Mouse (Mus musculus): ENCODE measurements around the gene Noxa1. TPM values are rescaled to one million over a fixed set of nuclear protein-coding genes. Genes with fewer than 3 reads are reported as not detected.
A peak's percentile ranks its signal among the peaks of the same experiment; 100 is the strongest.

The Noxa1 gene
- total RNA-seq (2021): not detected
- polyA plus RNA-seq (2012; rRNA removed): not detected in 2 replicates
- long read RNA-seq: 0 reads

DNA sequence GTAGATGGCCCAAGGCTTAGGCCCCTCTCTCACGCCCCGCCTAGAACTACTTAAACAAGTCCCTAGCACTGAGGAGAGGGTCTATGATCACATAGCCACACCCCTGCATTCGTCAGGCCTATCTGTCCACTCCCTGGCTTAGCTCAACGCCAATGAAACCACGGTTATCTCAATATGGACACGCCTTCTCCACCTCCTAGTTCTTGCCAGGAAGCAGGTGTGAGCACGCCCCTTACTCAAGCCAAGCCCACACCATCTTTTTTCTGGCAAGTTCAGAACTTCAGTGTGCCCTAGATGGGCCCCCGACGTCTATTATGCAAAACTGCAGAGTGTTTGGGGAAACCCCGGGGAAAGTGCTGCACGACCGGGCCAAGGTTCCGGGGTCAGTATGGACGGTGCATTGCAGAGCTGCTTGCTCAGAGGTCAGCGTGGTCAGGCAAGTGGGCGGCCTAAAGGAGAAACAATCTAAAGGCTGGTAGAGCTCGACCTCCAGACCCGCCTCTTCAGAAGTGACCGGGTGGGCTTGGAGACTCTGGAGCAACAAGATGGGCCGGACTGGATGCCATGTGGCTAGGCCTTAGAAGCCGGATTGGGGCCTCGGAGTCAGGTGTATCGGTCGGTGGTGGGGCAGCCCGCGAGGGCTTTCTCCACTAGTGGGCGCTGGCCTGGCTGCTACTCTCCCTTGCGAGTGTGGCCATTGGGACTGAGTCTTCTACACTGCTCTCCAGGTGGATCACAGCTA lies at the start of gene Noxa1:
Gene Noxa1, minus strand, starts transcription at position 41 of the 742 bp plus-strand sequence.
- DNase-seq: no peak

DNA sequence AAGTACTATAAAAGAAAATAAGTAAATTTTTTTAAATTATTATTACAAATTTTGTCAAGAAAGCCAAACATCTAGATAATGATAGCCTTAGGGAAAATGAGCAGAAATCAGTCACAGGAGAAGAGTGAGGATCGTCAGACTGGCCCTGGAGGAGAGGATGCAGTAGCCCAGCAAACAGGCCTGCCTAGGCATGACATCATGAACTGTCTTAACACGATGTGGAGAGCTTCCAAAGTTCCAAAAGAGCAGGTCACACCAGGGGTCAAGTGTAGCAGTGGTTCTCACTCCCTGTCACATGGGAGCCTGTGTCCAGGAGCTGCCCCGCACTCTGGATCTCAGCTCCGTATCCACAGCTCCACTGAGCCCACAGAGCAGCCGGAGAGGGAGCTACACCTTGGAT lies 47.0 kb upstream of the Noxa1 start:
- no peak for DNase-seq

DNA sequence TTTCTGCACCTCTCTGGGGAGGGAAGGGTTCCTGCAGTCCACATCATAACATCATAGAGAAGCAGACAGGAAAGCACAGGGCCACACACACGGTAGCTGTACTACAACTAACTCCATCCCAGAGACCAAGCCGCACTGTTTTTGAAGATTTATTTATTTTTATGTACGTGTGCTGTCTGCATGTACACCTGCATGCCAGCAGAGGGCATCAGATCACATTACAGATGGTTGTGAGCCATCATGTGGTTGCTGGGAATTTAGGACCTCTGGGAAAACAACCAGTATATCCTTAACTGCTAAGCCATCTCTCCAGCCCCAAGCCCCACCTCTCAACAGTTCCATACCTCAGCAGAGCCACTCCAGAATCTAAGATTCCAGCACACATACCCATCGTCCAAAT lies 46.2 kb upstream of the Noxa1 start:
- DNase-seq: no peak

DNA sequence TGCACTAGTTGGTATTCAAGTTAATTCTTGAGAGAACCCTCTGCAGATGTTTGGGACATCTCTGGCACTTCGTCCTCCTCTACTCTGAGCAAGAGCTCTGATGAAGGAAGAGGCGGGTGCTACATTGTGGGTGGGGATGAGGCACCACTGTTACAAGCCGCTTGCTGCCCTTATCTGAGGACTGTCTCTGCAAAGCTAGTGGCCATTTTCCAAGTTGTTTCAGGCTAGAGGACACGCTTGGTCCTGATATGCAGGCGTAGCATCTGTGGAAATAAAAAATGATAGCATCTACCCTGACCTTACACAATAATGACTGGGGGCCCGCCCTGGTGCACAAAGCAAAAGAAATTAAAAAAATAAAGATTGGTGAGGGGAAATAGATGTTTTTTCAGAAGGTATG lies 42.9 kb upstream of the Noxa1 start:
- DNase-seq: no peak

DNA sequence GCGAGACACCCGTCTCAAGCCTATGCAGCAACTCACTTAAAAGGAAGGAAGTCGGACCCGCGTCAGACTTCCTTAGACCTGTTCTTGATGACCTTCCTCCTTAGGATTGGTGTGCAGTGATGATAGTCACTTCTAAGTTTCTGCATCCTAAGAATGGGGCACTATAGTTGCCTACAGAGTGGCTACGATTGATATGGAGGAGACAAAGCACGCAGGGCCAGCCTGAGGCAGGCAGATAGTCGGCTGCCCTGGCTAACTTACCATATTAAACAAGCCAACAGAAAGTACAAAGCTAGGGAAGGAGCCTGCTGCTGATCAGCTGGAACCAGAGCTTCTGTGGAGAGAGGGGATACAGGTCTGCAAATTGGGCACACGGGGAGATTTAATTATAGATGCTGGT lies 36.7 kb upstream of the Noxa1 start:
- DNase-seq: no peak

DNA sequence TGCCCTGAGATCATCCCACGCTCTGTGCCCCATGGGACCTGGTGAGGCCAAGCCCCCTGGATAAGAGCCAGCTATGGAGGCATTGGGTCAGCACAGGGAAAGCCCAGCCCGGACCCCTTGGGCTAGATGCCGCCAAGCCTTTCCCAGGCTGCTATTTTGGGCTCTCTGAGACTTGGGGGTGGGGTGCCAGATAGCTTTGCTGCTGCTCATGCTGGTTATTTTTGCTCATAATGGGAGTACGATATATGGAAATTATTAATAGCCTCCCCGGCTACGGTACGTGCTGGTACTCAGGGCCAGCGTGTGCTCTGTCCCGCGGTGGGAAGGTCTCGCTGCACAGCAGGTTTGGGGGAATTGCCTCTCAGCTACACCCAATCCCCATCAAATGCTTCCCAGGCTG lies 33.1 kb upstream of the Noxa1 start:
- DNase-seq: no peak

DNA sequence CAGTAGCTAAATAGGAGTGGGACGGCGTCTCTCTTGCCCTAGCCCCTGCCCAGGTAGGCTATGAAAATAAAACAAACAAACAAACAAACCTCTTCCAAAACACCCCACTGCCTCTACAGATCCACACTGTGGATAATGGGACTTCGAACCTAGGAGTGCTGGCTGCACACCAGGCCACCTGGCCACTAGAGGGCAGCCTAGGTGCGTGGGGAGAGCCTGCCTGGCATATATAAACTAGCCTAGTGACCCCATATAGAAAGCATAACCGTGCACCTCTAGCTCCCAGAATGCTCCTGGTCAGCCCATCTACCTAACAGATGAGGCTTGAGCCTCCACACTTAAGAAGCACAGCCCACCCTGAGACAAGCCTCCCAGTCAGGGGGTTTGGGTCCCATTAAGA lies 32.3 kb upstream of the Noxa1 start:
- peak; percentile 65 for DNase-seq

DNA sequence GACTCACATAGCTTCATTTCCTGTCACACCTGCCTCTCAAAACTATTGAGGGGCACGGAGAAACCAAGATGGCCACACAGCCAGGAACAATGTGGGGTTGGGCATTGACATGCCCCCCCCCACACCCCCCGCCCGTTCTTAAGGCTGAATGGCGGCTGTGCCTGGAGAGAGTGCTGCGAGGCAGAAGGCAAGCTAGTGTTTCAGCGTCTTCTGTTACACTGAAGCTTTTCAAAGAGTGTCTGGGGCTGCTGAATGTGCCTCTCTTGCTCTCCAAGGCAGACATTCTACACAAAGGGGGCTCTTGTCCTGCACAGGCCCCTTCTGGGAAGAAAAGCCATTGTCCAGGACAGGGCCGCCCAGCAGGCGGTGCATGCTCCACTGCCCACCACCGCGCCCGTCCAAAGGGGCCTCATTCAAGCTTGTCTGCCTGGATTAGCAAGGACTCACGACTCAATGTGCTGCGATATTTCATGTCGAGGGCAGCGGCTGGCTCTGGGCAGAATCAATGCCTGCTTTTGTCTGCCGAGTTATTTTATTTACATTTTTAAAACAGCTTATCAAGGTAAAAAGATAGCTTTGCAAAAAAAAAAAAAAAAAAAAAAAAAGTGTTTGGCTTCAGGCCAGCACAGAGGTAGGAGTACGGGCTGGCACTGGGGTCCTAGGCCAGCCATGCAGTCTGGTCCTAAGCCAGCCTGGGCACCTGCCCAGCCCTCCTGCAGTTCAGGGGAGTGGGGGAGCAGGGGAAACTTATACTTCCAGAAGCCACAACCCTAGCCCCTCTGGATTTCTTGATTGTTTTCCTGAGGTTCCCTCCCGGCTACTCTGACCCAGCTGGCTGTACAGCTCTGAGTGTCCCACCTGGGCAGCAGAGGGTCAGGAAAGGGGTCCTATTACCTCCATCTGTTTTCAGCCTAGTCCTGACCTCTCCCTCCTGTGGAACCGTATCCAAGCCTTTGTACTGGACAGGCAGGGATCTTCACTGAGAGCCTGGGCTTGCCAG lies 31.4 kb upstream of the Noxa1 start:
- no peak for DNase-seq

DNA sequence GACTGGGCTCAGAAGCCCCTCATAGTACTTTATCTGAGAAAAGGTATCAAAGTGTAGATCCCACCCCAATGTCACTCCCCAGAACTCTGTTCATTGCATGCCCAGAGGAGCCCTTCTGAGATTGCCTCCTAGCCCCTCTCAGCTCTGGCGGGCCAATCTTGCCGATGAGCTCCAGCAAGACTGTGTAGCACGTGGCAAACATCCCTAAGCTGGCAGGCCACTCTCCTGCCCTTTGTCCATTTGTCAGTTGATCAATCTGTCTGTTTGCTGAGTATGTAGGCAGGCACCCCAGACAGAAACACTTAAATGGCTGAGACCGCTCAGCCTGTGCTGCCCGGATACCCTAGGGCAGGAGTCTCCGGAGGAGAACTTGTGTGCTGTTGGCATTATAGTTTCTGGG lies 30.2 kb upstream of the Noxa1 start:
- no peak for DNase-seq

DNA sequence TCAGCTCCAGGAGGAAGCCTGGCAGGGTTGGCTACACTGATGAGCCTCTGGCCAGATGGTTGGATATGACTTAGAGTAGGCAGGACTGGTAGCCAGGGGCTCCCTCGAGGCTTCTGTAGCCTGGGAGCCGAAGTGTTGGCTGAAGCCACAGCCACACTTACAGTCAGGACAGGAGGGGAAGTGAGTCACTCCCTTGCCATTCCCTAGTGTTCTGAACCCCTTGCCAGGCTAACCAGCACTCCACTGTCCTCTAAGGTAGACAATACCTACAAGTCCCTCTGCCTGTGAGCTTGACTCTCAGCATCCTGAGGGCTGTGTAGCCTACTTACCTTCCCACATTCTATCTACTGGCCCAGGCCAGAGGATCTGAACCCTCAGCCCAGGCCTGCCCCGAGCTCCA lies 29.5 kb upstream of the Noxa1 start:
- no peak for DNase-seq

DNA sequence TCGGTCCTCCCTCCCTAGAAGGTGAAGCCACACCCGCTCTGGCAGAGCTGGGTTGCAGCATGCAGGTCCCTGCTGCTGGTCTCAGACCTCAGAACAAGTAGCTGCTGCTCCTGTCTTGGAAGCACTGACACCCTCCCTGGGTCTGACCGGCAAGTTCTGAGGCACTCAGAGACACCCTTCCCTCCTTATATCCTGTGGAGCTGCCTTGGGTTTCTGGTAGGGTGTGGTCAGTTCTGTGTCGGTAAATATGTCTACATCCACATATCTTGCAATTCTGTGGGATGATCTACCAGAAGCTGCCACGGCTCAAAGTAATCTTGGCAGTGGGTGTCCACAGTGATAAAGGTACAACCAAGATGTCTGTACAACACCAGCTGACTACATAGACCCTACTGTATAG lies 28.6 kb upstream of the Noxa1 start:
- no peak for DNase-seq

DNA sequence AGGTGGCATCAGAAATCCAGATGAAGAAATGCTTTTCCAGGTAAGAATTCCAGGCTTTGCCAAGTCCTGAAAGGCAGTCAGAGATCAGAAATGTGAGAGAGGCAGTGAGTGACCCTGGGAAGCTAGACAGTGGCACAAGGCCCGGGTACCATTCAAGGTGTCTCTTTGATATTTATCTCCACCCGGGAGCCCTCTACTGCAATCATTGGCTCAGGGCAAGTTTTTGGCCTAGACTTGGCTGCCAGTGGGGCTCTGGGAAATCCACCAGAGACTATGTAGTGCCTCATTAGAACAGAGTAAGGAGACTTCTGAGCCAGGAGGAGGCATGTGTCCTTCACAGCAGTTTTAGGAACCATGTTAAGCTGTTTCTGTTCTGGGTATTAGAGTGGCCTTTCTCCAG lies 27.7 kb upstream of the Noxa1 start:
- peak; percentile 43 for DNase-seq

DNA sequence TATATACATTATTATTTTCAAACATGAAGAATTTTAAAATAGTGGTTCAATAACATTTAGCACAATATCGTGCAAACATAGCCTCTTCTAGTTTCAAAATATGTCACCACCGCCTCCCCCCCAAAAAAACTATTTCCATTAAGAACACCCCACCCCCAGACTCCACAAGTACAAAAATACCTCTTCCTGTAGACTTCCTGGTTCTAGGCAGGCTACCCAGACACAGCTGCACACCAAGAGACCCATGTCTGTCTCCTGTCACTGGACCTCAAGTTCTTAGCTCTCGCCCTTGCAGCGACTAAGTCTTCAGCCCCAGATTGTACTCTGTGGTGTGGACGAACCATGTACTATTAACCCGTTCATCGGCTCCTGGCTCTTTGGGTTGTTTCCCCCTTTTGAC lies 26.0 kb upstream of the Noxa1 start:
- no peak for DNase-seq

DNA sequence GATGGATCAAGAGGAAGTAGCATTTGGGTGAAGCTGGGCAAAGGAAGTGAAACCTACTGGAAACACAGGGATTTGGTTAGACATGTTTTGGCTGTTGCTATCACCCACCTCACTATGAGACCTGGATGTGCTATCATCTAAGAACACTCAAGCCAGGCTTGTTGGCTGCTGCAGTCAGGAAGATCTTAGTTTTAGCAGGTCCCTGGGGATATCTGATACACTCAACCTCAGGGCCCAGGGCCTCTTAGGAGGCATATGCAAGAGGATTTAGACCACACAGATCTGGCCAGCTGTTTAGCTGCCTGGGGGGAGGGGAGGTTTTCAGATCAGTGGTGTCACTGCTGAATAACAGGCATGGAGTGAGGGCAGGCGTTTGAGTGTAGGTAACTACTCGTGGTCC lies 20.5 kb upstream of the Noxa1 start:
- DNase-seq: no peak

DNA sequence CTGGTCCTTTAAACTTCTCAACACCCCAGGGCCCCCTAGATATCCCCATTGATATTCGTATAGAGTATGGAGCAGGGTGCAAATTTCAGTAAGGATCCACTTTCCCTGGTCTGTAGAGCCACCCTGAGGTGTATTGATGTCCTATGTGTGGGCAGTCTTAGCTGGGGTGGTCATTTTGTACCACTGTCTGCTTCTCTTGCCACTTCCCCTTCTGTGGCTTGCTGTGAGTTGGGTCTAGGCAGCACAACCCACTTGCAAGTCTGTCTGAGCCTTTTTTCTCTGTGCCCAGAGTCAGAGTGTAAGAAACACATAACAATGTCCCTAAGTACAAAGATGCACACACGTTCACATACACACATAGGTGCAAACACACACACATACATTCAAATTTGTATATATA lies 19.4 kb upstream of the Noxa1 start:
- DNase-seq: no peak

DNA sequence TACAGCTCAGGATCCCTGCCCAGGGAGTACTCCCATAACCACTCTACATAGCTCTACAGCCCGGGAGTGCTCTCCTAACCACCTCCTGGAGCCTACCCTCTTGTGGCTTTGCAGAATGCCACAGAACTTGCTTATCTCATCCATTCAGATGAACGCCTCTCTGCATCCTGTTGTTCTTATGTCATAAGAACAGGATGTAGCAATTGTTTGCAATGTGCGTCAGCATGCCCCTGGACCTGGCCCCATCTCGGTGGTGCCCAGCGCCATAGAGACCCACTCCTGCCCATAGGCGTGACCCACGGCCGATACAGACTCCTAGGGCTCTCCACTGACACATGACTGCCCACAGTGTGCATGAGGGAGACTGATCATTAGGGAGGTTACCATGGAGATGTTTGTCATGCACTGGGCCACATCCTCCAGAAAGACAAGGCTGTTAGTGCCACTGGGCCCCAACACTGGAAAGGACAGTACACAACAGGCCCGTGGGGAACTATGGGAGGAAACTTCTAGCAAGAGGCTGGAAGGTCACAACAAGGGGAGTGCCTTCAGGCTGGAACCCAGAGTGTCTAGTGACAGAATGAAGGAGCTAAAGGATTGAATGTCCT lies 16.3 kb upstream of the Noxa1 start:
- DNase-seq: peak; percentile 29

DNA sequence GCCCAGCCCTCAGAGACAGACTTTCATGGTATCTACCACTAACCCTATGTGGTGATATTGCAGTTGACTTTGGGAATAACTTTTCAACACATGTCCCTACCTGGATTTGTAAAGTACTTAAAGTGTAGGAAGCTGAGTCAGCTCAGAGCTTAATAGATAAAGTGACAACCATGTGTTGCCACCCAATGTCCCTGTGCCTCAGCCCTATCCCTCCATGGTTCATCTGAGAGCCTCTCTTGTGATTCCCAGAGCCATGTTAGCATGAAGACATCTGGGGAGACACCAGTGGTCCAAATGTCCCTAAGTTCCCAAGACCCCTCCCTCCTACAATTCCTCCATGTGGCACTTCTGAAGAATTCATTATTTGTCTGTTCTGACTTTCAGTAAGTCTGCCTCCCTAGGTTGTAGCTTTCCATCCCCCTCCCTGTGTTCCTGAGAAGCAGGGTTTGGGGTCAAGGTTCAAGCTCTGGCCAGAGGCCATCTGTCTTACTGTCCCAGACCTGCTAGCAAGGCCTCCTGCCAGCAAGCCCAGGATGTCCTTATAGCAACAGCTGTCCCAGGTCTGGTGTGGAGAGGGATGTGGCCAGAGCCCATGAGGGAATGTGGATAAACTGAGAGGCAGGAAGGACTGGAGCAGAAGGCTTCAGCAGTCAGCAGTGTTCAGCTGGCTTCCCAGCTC lies 15.7 kb upstream of the Noxa1 start:
- peak; percentile 69 for DNase-seq

DNA sequence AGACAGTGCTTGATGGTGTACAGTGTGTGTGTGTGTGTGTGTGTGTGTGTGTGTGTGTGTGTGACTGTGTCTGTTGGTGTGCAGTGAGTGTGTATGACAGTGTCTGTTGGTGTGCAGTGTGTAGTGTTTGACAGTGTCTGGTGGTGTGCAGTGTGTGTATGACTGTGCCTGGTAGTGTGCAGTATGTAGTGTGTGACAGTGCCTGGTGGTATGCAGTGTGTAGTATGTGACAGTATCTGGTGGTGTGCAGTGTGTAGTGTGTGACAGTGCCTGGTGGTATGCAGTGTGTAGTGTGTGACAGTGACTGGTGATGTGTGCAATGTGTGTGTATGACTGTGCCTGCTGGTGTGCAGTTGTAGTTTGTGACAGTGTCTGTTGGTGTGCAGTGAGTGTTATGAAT lies 14.5 kb upstream of the Noxa1 start:
- no peak for DNase-seq

DNA sequence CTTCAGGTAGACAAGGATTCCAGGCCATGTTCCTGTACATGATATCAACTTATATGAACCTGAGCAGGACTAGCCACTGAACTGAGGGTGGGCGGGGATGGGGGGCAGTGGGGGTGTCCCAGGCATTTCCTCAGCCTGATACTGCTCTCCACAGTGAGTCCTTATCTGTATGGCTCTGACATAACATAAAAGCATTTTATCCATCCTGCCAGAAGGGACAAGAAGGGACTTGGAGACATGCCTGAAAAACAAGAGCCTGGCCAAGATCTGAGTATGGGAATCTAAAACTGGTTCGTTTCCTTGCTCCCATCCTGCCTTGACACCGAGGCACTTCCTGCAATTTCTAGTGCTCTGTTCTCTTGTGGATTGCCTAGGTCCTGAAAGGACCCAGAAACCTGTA lies 11.1 kb upstream of the Noxa1 start:
- DNase-seq: no peak

DNA sequence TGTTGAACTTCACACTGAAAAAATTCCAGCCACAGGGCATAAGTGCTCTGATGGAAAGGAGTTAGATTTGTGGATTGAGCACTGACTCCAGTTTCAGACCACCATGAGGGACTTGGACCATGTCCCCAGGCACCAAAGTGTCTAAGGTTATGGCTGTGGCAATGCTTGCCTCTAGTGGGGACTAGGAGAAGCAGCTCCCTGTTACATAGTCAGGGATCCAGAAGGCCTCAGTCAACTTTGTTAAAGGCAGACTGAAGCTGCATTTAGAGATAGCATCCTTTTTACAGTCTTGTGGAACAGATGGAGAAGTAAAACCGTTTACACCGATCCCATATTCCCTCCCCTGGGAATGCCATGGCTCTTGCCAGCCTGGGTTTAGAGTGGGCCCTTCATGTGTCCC lies 9.2 kb upstream of the Noxa1 start:
- DNase-seq: no peak

DNA sequence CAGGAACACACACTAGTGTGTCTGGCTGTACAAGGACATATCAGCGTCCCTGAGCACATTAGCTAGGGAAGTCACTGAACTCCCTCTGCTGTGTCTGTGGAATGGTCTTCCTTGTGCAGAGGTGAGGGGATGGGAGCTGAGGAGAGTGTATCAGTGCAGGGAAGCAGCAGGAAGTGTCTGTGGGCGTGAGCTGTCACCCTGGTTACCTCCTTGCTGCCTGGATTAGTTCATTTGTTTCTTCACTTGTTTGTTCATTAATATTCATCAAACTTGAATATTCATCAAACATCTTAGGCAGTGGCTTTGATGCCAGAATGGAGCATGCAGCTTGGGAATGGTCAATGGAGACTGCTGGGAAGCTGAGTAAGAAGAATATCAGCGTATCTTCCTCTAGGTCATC lies 4.8 kb upstream of the Noxa1 start:
- DNase-seq: no peak

DNA sequence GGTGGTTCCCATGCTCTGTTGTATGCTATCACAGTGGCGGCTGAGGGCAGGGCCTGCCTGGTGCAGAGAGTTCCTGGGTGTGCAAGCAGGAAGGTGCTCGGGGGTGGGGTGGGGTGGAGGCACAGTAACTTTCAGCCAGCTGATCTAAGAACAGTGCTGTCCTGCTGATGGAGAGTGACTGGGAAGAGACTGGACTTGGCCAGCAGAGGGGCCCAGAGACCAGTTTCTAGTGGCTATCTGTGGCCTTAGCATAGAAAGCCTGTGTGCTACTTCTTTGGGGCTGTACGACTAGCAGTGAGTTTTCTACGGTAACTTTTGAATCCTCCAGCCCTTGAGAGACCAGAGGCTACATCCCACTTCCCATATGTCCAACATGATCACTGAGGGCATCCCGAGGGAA lies 4.0 kb upstream of the Noxa1 start:
- DNase-seq: peak; percentile 25
